Mouse (Mus musculus) heart, adult 8-10 months (tissue): ENCODE measurements around the gene Arhgap9. TPM values are rescaled to one million over a fixed set of nuclear protein-coding genes. Genes with fewer than 3 reads are reported as not detected.
"Not testable (repeated sequence)": the region's sequence is repeated elsewhere in the genome, so short reads cannot be mapped to it uniquely, and the experiment has no call there.

Experiments used
- DNase-seq: peaks from one replicate; pipeline ENCODE4 v3.0.0; 2022; ENCODE audit warnings: low spot score
- total RNA-seq, 4 experiments: library from RNA; stranded (reverse); gene quantifications; 2 replicates each; pipeline ENCODE4 v1.2.4; 2022

The Arhgap9 gene
- total RNA-seq, 4 experiments from 2014 or later, result 1.5 to 3.2 (median 3.0) TPM

- no peak for DNase-seq
Observed at GRCm38 (mm10) chr10:127291881-127292638, 29.7 kb upstream of the Arhgap9 start.

GRCm38 (mm10) chr10:127292987-127293538, 28.7 kb upstream of the Arhgap9 start:
- DNase-seq, result peak; percentile 76

GRCm38 (mm10) chr10:127293590-127294113, 28.1 kb upstream of the Arhgap9 start:
- DNase-seq, result no peak

- DNase-seq, result no peak
Observed at GRCm38 (mm10) chr10:127294895-127295510, 26.8 kb upstream of the Arhgap9 start.

- no peak for DNase-seq
Observed at GRCm38 (mm10) chr10:127295986-127296794, 25.6 kb upstream of the Arhgap9 start.

- DNase-seq, result no peak
Observed at GRCm38 (mm10) chr10:127297015-127297871, 24.5 kb upstream of the Arhgap9 start.

- no peak for DNase-seq
Observed at GRCm38 (mm10) chr10:127300361-127300760, 21.4 kb upstream of the Arhgap9 start.

GRCm38 (mm10) chr10:127303136-127303535, 18.6 kb upstream of the Arhgap9 start:
- no peak for DNase-seq

- not testable (repeated sequence) for DNase-seq
Observed at GRCm38 (mm10) chr10:127309167-127309566, 12.6 kb upstream of the Arhgap9 start.

- DNase-seq, result no peak
Observed at GRCm38 (mm10) chr10:127310523-127311475, 11.0 kb upstream of the Arhgap9 start.

GRCm38 (mm10) chr10:127311476-127312355, 10.0 kb upstream of the Arhgap9 start, which contains the start of gene Mars:
Gene Mars (minus strand): TSS chr10:127311786.
- DNase-seq, result peak; percentile 99

- DNase-seq, result peak; percentile 89
Observed at GRCm38 (mm10) chr10:127312356-127312676, 9.4 kb upstream of the Arhgap9 start.

- no peak for DNase-seq
Observed at GRCm38 (mm10) chr10:127312858-127313257, 8.9 kb upstream of the Arhgap9 start.

- not testable (repeated sequence) for DNase-seq
Observed at GRCm38 (mm10) chr10:127313516-127313915, 8.2 kb upstream of the Arhgap9 start.

- not testable (repeated sequence) for DNase-seq
Observed at GRCm38 (mm10) chr10:127314950-127315349, 6.8 kb upstream of the Arhgap9 start.

- no peak for DNase-seq
Observed at GRCm38 (mm10) chr10:127317277-127317676, 4.5 kb upstream of the Arhgap9 start.

GRCm38 (mm10) chr10:127318009-127318408, 3.8 kb upstream of the Arhgap9 start:
- no peak for DNase-seq

GRCm38 (mm10) chr10:127319969-127320368, 1.8 kb upstream of the Arhgap9 start:
- DNase-seq, result no peak

GRCm38 (mm10) chr10:127322178-127322577, 414 bp downstream of the Arhgap9 start:
- no peak for DNase-seq
